In genomic region chr6:39693126-39693525, GRCm38 (mm10) we compare ENCODE assay signal across 18 mouse cellular contexts. TPM values are rescaled to one million over a fixed set of nuclear protein-coding genes. Genes with fewer than 3 reads are reported as not detected.
DNase-seq lines count a peak whose midpoint lies in the region; TF ChIP-seq lines count a peak whose summit lies in the region.
"Had no signal": no experiment of that assay in that cellular context is flagged by ENCODE, and none has a peak within 500 bp of the region (broad histone marks: within the 10 kb centered on the region; RNA-seq: fewer than 3 reads in every experiment).

No protein-coding gene starts in this region.

- DNase-seq in left cerebral cortex, postnatal 4 days, result peak; percentile 10
- DNase-seq in left cerebral cortex, postnatal 10 days (ENCODE audit: extremely low spot score in 1 of 2, low spot score in 2 of 2), result no peak
- peak; percentile 15 for DNase-seq in brain, embryonic 14.5 days (ENCODE audit: low read depth)
- DNase-seq in cerebellum, adult 9-10 months, result peak; percentile 30
- peak; percentile 24 to 27 for DNase-seq in cerebellum, postnatal 36 days
- DNase-seq in retina, postnatal 1 day, result no peak
- no peak for DNase-seq in embryo, embryonic 10 days (ENCODE audit: low spot score)
- DNase-seq: adrenal gland, adult 2 months; B cell, adult 2 months; gastrocnemius, postnatal 14 days; heart, adult 11 months; kidney, adult 2 months; kidney, postnatal 4 days; layer of hippocampus, postnatal 36 days; liver, postnatal 0 days; right cerebral cortex, postnatal 4 days; thymus, adult 18-20 months; thymus, postnatal 25 days had no signal

- TF ChIP-seq CTCF in brain, embryonic 14.5 days (IDR thresholded peaks at IDR 0.05; ENCODE audit: borderline replicate concordance, extremely low read depth, insufficient read depth, insufficient read length), result no peak

- intact Hi-C loops in left cerebral cortex, postnatal 4 days (cut with DNase I), result no loop called here
- intact Hi-C loops in left cerebral cortex, postnatal 10 days (cut with DNase I), result no loop called here

- no peak for TF ChIP-seq POLR2A in brain, embryonic 14.5 days (IDR thresholded peaks at IDR 0.05; ENCODE audit: borderline replicate concordance, extremely low read depth, insufficient read depth, insufficient read length, poor library complexity, severe bottlenecking)

RNA-seq across cellular contexts. Expression of gene Braf, which starts 32.1 kb away (rescaled TPM):
- 10 to 100 TPM; 67.1 to 75.6 TPM for total RNA-seq in left cerebral cortex, postnatal 4 days (2021)
- 10 to 100 TPM; 90.9 to 92.5 TPM for total RNA-seq in left cerebral cortex, postnatal 10 days (2021)
- 24.0 and 26.9 TPM in 2 replicates for polyA plus RNA-seq in brain, embryonic 14.5 days (2012; rRNA removed)

Comparison
In these comparisons a context has a peak if more than half of its experiments do, and no peak if none do; other contexts are left out.
1. DNase-seq: peak in left cerebral cortex, postnatal 4 days (single experiment), brain, embryonic 14.5 days (single experiment), cerebellum, adult 9-10 months (single experiment) and cerebellum, postnatal 36 days (2 of 2); none in left cerebral cortex, postnatal 10 days (0 of 2), retina, postnatal 1 day (single experiment) and embryo, embryonic 10 days (single experiment).